Mouse (Mus musculus) thymus, postnatal 10 days (tissue): ENCODE measurements around the gene Pank4.

ENCODE experiments used
- DNase-seq, 2 experiments: peaks; one replicate each; pipeline ENCODE4 v3.0.0; 2021; ENCODE audit warnings: low spot score in 2 of 2

Pank4 gene

DNA sequence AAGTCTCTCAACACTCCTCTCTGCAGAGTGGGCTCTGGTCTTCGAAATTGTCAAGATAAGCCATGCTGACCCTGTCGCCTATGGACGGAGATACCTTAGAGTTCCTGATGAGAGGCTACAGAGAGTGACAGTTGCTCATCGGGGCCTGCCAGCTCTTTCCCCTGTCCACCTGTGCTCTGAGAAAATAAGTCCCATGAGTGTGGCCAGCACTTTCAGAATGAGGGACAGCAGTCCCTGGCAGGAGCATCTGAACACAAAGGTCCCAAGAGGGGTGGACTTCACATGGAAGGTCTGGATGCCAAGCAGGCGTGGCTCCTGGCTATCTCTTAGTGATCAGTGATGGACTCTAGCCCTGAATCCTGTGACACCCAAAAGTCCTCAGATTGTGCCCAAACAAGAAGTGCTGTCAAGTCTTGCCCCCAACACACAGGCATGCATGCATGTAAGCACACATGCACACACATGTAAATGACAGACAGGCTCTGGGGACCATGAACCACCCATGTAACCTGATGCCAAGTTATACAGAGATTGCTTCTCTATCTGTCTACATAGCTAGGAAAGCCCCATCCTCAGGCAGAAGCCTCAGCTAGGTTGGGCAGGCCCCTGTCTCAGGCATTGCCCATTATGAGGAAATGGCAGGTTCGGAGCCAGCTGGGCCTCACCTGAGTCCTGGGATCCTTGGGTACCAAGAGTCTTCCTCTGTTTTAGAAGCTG is 20.4 kb upstream of the Pank4 start:
- DNase-seq: no peak

DNA sequence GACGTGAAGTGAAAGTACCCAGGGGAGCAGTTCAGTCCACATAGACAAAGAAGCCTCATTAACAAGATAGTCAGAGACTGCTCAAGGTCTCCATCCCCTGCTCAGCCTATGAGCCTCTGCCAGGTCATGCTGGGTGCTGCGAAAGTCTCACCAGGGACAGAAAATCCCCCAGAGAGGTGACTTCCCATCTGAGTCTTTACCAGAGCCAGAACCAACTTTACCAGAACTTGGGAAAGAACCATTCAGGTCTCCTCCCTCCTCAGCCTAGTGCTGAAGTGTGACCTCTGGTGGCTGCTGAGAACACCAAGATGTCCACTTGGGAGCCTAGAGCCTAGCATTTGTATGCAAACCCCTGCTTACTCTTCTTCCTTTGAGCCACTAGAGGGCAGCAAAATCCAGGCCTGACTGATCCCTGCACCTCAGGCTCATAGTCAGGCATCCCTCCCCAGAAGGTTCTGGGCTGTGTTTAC is 19.8 kb upstream of the Pank4 start:
- DNase-seq: peak; percentile 68 to 80

DNA sequence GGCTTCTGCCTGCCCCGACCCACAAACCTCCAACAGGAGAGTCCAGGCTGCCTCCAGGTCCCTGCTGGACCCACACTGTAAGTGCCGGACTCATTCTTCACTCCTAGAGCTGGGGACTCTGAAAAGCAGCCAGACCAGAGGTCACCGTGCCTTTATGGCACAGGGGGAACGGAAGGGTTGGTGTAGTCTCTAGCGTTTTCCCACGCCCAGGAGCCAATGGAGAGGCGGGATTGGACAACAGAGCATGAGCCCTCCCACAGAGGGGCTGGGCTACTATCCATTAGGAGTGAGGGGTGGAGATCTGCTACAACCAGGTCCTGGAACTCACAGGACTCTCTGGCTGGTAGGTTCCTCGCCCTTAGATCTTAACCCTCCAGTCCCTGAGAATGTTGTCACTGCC is 17.6 kb upstream of the Pank4 start:
- DNase-seq: no peak

DNA sequence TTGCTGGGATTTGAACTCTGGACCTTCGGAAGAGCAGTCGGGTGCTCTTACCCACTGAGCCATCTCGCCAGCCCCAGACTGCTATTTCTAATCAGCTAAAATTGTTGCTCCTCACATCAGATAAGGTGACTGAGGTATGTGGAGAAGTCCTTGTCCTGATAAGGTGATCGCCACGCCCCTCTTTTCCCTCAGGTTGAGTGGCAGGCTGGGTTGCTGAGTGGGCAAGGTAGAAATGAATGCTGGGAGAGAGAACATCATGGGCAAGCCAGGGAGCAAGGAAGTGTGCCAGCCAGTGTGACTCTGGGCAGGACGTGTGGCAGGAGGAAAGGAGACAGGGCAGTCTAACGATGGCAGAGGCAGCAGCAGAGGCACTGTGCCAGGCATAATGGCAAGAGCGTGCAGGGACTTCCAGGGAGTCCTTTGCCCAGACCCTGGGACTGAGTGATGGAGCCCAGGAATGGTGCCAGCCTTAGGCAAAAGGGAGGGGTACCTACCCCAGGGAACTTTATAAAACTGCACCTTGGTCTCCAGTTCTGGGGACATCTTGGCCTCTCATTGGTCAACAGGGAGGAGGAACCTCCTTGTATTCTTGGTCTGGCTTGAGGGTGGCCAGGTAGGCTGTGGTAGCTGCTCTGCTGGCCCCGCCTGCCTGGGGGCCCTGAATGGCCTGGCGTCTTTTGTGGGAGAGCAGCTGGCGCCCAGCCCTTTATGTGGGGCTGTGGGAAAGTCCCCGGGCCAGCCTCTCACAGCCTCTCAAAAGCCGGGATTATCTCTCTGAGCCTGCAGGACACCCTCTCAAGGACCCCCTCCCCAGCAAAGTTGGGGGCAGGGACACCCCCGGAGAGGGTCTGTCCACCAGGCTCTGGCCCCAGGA is 15.6 kb upstream of the Pank4 start:
- DNase-seq: no peak

DNA sequence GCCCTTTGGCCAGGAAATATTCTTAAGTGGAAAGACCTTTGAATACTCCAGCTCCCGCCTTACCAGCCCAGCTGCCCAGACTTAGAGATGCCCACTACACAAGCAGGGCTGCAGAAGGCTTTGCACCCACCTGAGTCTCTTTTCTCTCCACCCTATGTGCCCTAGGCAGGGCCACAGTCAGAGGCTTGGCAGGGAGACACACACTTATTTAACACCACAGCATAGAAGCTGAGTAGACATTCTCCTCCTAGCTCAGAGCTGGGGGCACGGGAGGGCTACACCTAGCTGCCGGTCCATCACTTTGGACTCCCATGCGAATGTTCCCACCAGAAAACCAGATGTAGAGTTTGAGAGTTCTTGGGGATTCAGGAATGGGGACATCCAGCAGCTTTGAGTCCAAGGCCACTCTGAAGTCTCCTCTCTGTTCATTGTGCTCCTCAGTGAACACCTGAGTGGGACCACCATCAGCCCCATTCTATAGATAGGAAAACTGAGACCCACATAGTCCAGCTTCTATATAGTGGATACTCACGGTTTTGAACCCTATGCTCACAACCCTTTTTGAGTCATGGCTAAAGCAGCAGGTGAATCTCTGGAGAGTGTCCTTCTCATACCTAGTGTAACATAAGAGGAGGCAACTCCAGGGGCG is 14.9 kb upstream of the Pank4 start:
- no peak for DNase-seq

DNA sequence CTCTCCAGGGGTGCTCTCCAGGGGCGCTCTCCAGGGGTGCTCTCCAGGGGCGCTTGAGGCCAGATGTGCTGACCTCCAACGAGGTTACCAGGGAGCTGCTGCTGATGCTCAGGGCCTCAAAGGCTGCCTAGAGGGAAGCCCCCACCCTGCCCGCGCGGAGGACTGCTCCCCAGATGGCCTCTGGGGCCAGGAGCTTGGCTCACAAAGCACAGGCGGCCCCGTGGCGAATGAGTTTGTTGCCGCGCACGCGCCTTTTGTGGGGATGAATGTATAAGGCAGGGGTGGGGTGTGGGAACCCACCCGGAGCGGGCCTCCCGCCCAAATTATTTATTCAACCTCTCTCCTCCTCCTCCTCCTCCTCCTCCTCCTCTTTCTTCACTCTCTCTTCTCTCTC is 14.3 kb upstream of the Pank4 start:
- no peak for DNase-seq

DNA sequence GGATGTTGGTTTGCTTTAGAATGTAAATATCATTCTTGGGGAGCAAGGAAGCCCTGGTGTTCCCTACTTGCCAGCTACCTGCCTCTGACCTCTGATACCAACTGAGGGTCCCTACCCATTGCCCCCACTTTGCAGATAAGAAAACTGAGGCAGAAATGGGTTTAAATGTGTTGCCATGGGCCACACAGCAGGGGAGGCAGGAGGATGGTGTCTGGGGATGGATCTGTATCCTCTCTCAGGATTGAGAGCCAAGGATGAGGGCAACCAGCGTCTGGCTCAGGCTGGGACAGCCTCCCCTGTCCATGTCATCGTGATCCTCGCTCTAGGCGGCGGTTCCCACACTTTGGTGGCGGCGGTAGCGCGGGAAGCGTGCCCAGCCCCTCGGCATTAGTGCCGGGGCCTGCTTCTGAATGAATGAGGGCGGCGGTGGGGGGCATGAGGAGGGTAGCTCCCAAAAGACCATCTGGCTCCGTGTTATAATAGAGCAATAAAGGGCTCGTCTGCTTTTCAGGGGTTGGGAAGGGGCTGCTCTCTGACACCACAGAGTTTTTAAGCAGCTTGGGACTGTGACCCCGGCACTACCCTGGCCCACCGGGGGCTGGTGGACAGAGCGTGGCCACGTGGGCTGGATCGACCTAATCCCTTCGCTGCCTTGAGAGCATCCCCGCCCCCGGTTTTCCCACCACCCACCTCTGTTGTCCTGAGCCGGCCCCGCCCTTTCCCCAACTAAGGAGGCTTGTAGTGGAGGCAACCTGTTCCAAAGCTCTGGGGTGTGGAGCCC is 11.3 kb upstream of the Pank4 start:
- no peak for DNase-seq

DNA sequence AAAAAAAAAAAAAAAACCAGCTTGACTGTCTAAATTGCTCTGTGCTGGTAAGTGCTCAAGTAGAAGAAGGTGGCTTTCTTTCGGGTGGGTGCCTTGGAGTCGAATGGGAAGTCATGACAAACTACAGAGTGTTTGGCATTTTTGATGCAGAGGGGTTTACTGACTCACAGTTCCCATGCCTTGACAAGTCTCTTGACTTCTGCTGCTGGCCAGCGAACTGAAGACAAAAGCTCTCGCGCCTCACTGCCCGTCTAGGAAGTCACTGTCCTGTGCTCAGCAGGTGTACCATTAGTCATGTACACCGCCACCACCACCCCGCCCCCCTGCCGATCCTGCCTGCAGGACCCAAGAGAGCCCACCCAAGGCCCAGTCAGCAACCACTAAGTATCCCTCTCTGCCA is 7.3 kb upstream of the Pank4 start:
- no peak for DNase-seq

DNA sequence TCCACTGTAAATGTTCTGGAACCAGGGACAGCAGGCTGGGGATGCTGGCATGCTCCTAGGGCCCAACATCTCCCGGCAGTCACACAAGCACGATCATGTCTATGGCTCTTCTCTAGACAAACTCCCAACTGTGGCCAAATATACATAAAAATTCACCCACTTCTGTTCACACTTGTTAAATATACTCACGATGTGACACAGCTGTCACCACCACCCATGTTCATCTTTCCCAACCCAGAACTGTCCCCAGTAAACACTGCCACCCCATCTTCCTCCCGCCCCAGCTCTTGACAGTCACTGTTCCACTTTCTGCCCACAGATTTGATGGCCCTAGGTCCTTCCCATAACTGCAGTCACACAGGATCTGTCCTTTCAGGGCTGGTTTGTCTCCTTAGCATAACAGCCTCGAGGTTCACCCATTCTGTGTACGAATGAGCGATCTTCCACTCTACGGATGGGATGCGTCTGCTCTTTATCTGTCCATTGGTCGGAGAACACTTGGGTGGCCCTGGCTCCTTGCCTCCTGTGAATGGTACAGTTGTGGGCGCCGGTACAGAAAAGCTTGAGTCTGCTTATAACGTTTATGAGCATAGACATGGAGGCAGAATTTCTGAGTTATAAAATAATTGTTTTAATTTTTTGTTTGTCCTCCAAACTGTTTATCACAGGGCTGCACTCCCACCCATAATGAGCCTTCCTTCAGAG is 6.5 kb upstream of the Pank4 start:
- DNase-seq: no peak

DNA sequence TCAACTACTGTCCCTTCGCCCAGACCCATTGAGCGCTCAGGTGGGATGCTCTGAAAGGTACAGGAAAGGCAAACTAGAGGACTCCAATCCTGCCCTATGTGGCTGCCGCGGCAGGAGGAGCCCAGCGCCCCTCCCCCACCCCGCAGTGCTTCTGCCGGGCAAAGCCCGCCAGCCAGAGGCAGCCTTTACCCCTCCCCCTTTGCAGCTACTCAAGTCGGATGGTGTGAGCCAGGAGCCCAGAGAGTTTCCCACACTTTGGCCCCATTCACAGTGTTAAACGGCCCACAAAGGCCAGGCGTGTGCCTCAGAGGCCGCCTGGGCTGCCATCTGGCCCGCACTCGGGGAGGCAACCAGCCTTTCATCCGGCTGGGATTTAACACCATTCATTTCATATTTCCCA is 5.8 kb upstream of the Pank4 start:
- peak in 1 of 2 experiments; percentile 41 for DNase-seq

DNA sequence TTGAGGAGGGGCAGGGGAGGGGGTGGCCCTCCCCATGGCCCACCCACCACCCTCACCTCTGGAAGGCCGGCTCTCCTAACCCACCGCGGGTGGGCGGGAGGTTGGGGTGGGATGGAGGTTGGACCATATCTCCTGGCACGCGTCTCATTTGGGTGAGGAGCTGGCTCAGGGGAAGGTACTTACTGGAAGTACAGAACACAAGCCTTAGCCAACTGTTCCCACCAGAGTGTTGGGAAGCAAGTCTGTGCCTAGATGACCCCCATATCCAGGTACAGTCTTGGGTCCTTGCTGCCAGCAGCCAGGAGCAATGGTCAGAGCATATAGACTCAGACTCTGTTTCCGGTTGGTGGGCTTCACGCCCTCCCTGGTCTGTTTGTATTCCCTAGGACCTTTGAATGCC is 5.3 kb upstream of the Pank4 start:
- DNase-seq: no peak

DNA sequence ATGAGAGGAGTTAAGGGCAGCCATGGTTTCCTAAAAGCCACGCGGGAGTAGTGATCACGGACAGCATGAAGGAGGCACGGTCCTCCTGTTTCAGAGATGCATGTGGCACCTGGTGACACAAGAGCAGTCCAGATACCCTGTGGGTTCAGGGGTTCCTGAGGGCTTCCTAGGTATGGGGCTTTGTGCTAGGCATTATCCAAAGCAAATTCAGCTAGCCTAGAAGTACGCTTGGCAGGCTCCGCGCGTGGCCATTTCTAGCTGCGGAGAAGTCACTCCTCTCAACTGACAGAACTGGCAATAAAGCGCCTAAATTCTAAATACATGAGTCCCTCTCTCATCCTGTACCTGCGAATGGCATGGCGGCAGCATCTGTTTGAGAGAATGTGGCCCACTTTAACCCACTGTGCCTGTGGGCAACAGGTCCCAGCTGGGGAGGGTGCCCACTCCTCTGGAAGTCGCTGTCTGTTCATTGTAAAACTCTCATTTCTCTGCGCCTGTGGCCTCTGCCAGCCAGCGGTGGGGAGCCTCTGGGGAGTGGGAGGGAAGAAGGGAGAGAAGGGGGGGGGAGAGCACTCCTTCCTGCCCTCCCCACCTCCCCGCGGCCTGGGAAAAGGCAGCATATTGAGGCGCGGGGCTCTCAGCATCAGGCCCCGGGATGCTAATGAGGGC is 3.8 kb upstream of the Pank4 start:
- no peak for DNase-seq

DNA sequence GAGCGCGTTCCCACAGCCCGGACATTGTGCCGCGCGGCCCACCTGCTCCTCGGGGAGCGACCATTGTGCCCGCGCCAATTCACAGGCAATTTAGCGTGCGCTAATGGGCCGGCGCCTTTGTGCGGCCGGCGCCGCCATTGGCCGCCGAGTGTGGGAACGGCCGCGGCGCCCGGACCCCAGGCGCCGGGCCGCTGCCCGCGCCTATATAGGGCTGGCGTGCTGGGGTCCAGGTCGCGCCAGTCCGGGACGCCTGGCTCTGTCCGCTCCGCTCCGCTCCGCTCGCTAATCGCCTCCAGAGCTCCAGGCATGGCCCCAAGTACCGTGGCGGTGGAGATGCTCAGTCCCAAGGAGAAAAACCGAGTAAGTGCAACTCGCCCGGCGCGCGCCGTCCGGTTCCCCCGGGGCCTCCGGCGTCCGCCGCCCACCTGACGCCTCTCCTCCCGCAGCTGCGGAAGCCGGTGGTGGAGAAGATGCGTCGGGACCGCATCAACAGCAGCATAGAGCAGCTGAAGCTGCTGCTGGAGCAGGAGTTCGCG is 3.2 kb upstream of the Pank4 start, which contains the start of gene Hes5:
Gene Hes5, plus strand, starts transcription at position 234 of the 536 bp plus-strand sequence.
- DNase-seq: peak; percentile 23 to 31

DNA sequence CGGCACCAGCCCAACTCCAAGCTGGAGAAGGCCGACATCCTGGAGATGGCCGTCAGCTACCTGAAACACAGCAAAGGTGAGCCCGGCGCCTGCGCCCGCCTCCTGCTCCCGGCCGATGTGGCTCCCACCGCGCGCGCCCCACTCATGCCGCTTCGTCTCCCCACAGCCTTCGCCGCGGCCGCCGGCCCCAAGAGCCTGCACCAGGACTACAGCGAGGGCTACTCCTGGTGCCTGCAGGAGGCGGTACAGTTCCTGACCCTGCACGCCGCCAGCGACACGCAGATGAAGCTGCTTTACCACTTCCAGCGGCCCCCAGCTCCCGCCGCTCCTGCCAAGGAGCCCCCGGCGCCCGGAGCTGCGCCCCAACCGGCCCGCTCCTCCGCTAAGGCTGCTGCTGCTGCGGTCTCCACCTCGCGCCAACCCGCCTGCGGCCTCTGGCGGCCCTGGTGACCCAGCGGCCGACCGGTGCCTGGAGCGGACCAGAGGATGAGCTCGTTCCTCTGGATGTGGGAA is 2.6 kb upstream of the Pank4 start:
- DNase-seq: peak; percentile 41 to 57

DNA sequence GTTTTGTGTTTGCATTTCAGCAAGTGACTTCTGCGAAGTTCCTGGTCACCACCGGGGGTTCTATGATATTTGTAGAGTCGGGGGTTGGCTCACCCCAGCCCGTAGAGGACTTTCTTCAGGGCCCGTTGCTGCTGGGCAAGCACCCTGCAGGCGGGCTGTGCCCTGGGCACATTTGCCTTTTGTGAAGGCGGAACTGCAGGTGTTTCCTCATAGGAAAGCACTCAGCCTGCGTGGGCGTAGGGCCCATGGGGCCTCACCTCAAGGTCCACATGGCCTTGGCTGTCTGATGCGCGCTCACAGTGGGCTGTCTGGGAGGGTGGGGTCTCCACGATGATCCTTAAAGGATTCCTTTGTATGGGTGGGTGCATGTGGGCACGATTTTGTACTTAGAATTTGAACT is 2.0 kb upstream of the Pank4 start:
- peak; percentile 59 to 63 for DNase-seq

DNA sequence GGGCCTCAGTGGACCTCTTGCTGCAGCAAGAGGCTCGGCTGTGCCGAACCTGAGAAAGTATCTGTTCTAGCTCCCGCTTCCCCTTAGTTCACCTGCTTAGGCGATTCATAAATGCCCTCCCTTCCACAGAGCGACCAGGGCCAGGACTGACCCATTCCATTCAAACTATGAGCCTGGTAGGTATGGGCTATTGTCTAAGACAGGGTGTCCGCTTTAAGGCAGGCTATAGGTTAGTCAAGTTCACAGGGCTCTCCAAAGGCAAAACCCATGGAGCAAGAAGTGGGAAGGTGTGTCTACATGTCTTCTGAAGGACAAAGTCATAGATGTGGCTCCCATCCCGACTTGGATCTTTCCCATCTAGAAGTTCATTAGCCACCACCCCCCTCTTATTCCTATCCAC is 1.2 kb upstream of the Pank4 start:
- no peak for DNase-seq

DNA sequence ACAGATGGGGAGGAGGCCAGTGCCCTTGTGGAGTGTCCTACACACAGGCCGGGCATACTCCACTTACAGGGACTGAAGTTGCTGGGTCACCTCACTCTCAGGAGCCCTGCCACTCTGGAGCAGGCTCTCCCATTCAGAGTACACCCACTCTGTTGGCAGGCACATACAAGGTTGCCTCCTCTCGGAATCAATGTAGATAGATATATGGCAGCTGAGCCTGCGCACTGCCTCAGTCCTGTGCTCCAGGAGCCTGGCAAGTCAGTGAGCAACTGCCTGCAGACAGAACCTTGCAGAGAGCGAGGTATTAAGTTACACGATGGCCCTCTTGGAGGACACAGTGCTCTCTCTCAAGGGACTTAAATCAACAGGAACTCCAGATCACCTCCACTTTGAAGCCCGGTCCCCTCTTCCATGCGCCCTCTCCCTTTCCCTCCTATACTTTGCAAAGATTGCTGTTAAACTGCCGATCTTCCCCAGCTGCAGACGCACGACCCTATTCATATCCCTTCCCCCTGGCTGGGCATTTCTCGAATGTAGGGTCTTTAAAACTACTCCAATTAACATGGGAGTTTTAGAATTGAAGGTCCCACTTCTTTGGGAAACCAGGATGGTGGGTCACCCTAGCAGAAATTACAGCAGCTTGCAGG is 610 bp upstream of the Pank4 start:
- DNase-seq: no peak

DNA sequence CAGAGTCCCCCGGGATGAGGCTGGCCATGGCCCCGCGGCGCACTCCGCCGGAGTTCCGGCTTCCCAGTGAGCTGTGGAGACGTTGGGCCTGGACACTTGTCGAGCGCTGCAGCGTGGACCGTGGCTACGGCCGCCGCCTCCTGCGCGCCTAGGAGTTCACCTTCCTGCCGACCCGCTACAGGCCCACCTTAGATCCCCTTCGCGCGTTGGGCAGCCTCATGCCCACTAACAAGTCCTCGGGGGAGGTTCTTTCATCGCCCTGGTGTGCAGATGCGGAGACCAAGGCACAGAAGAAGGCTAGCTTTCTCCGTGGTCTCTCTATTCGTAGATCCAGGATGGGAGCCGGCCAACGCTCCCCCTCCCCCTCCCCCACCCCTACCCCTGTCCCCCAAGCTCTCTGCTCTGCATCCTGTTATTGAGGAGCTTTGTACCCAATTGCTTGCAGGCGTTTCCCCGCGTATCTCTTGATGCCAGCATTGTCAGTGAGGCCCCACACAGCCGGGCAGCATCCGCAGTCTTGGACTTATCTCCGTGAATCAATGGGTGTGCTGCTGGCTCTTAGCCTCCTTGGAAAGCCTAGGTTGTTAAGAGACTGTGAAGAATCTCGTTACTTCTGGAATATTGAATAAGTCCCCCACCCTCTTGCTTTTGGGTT is 785 bp downstream of the Pank4 start:
- peak; percentile 38 to 42 for DNase-seq

DNA sequence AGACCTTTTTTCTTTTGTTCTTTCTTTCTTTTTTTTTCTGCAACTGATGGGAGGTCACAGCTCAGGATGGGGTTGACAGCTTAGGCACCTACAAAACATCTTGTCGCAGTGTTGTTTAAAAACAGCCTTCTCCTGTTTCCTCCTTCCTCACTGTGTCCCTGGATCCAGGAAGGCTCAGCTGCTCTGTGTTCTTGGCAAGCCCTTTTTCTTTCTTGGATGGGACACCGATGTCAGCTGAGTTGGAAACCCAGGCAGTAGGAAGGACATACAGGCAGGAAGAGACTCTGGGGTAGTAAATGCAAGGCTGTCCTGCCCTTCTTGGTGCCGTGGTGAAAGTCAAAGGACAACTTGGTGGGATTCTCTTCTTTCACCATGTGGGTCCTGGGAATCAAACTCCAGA is 1.9 kb downstream of the Pank4 start:
- no peak for DNase-seq
